Mouse (Mus musculus) intestine, embryonic 14.5 days (tissue): ENCODE results near the gene Trit1. TPM values are rescaled to one million over a fixed set of nuclear protein-coding genes. Genes with fewer than 3 reads are reported as not detected.
A peak's percentile ranks its signal among the peaks of the same experiment; 100 is the strongest.

Experiments used
- ATAC-seq: fragments of 200-750 bp; cut with Nextera tagmentation; replicated peaks from 2 replicates; pipeline ENCODE4 v1.8.0; 2017; ENCODE audit warnings: low read depth, moderate number of reproducible peaks, moderate TSS enrichment, moderate library complexity; ENCODE audit not compliant: low FRiP score, low TSS enrichment
- DNase-seq: peaks from one replicate; pipeline ENCODE4 v3.0.0-alpha.2; 2018; ENCODE audit warnings: low spot score
- H3K27ac ChIP-seq: fragments of 300-500 bp; sonication (generic); 2 replicates; pipeline ENCODE4 v1.5.1; 2014; ENCODE audit warnings: low read depth, mild to moderate bottlenecking, control low read depth
- H3K27me3 ChIP-seq: fragments of 300-500 bp; sonication (generic); replicated peaks from 2 replicates; pipeline ENCODE4 v1.6.1; 2014; ENCODE audit warnings: low read length, control low read depth; ENCODE audit not compliant: control insufficient read depth, insufficient read depth
- H3K36me3 ChIP-seq: fragments of 300-500 bp; sonication (generic); 2 replicates; pipeline ENCODE4 v1.6.1; 2014; ENCODE audit warnings: low read length, control low read depth; ENCODE audit not compliant: control insufficient read depth, insufficient read depth
- H3K4me1 ChIP-seq: fragments of 300-500 bp; sonication (generic); replicated peaks from 2 replicates; pipeline ENCODE4 v1.6.1; 2014; ENCODE audit warnings: low read length, control low read depth, mixed read lengths; ENCODE audit not compliant: control insufficient read depth, insufficient read depth
- H3K4me2 ChIP-seq: fragments of 300-500 bp; sonication (generic); 2 replicates; pipeline ENCODE4 v1.6.1; 2014; ENCODE audit warnings: low read length
- H3K4me3 ChIP-seq: fragments of 300-500 bp; sonication (generic); 2 replicates; pipeline ENCODE4 v1.5.1; 2014; ENCODE audit warnings: low read depth, low read length, control low read depth, mixed read lengths
- H3K9ac ChIP-seq: fragments of 300-500 bp; sonication (generic); 2 replicates; pipeline ENCODE4 v1.6.1; 2014; ENCODE audit warnings: mild to moderate bottlenecking, low read length
- H3K9me3 ChIP-seq: fragments of 300-500 bp; sonication (generic); 2 replicates; pipeline ENCODE4 v1.6.1; 2016; ENCODE audit warnings: low read length, control low read depth; ENCODE audit not compliant: control insufficient read depth
- WGBS: fragments of 180-500 bp; shearing (Covaris S2); extraction: QIAGEN DNeasy Blood & Tissue Kit; methylation state at CpG from one replicate; pipeline ENCODE4 v1.1.7; 2014; 5-methylcytosine and 5-hydroxymethylcytosine counted together
- polyA plus RNA-seq: library from polyadenylated mRNA; unstranded; fragments of >200 nt; fragmentation: Nextera tagmentation; extraction: Ambion mirVana; gene quantifications from 2 replicates; pipeline ENCODE4 v1.2.1, GENCODE M21; 2014

The Trit1 gene
- polyA plus RNA-seq, 1 experiment from 2014 or later, result 18.0 TPM

DNA sequence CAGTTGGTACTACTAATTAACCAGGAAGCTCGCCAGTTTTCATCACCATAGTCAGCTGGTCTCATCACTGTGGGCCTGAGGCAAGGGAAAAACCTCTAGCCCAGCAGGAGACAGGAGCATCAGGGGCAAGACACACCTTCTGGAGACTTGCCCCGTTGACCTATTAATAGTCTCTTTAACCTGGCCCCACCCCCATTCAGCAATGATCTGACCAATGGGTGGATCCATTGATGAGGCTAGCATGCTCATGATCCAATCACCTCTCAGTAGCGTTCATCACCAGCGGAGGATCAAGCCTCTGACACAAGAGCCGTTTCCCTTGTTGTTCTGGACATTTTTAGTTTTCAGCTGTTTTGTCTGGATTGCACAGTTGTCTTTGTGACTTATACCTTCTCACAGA, 76.2 kb downstream of the Trit1 start:
- ATAC-seq (peak; percentile 1; the same call in 1 of the 2 replicates), DNase-seq (no peak)
- Histone ChIP-seq H3K36me3 (no peaks in the 10 kb centered on the region), H3K27ac (no peak overlapping the region; the same call in 1 of the 2 replicates), H3K4me2 (no peak overlapping the region; the same call in 1 of the 2 replicates), H3K9ac (no peak overlapping the region), H3K4me1 (0 out of 2 replicates have a peak, but pooled peaks cover 4% of the 10 kb centered on the region), H3K4me3 (no peak overlapping the region), H3K9me3 (no peaks in the 10 kb centered on the region), H3K27me3 (no peaks in the 10 kb centered on the region)
- WGBS, result 71% methylated on average over 5 of the region's 5 CpGs

DNA sequence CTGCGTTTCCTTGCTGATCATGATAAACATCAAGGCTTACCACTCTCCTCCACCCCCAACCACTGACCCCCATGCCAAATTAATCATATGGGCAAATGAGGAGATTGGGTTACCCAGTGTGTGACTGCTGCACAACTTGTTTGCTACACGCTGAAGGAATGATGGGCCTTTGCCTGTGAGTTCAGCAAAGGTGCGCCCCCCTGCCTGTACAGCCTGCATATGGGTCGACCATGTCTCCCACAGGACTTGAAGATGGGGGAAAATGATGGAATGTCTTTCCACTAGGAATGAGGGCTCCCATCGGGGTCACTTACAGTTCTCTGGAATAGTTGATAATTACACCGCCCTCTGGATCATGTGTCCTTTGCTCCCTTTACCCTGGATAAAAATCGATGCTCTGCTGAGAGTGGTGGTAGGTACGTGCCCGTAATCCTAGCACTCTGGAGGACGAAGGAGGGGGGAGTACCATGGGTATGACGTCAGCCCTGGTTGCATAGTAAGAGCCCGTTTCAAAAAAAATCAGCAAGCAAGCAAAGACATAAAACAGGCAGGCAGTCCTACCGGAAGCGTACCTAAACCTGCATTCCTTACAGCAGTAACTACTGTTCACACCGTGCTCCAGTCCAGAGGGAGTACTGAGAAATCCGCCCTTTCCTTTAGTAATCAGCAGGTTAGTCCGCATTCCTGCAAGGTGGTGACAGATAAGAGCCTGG, 76.8 kb downstream of the Trit1 start:
- Histone ChIP-seq H3K4me1 (0 out of 2 replicates have a peak, but pooled peaks cover 4% of the 10 kb centered on the region), H3K27ac (peak overlapping the region; percentile 43; the same call in 1 of the 2 replicates), H3K4me2 (peak overlapping the region; percentile 38), H3K36me3 (no peaks in the 10 kb centered on the region), H3K9me3 (no peaks in the 10 kb centered on the region), H3K9ac (no peak overlapping the region), H3K27me3 (no peaks in the 10 kb centered on the region), H3K4me3 (peak overlapping the region; percentile 10; the same call in 1 of the 2 replicates)
- DNase-seq (peak; percentile 70), ATAC-seq (peak; percentile 89)
- 34% methylated on average over 17 of the region's 17 CpGs for WGBS

- H3K9ac ChIP-seq, result no peak overlapping the region
- H3K9me3 ChIP-seq, result no peaks in the 10 kb centered on the region
- H3K4me1 ChIP-seq, result 0 out of 2 replicates have a peak, but pooled peaks cover 4% of the 10 kb centered on the region
- H3K27me3 ChIP-seq, result no peaks in the 10 kb centered on the region
- no peak overlapping the region for H3K27ac ChIP-seq
- no peaks in the 10 kb centered on the region for H3K36me3 ChIP-seq
- no peak overlapping the region for H3K4me3 ChIP-seq
- 46% methylated on average over 8 of the region's 9 CpGs for WGBS
- no peak overlapping the region; the same call in 1 of the 2 replicates for H3K4me2 ChIP-seq
- ATAC-seq (0 out of 2 replicates have a peak, but pooled peaks have one; percentile 13), DNase-seq (no peak)
These were observed 77.5 kb downstream of the Trit1 start for GRCm38 (mm10) chr4:123093869-123094268.

Other genes with a start within 250 kb of the Trit1 start
- 72.6 and 79.0 TPM in 2 replicates for gene Ppt1, start 180.4 kb upstream of the Trit1 start, polyA plus RNA-seq
- gene Cap1, start 130.5 kb upstream of the Trit1 start, polyA plus RNA-seq, result 77.9 and 82.8 TPM in 2 replicates
- gene Mfsd2a, start 55.4 kb upstream of the Trit1 start, polyA plus RNA-seq, result 2.1 TPM in 2 replicates
- gene Mycl, start 20.9 kb upstream of the Trit1 start, polyA plus RNA-seq, result 14.0 and 15.1 TPM in 2 replicates
- gene Bmp8b, start 88.6 kb downstream of the Trit1 start, polyA plus RNA-seq, result 0.35 and 0.63 TPM in 2 replicates
- gene Oxct2b, start 99.7 kb downstream of the Trit1 start, polyA plus RNA-seq, result 0.15 TPM in 1 of 2 replicates, not detected in the other
- 111 and 112 TPM in 2 replicates for gene Ppie, start 123.4 kb downstream of the Trit1 start, polyA plus RNA-seq
- gene Hpcal4, start 166.6 kb downstream of the Trit1 start, polyA plus RNA-seq, result 7.5 and 7.8 TPM in 2 replicates
- gene Nt5c1a, start 184.9 kb downstream of the Trit1 start, polyA plus RNA-seq, result not detected in 2 replicates
- 16.0 and 16.8 TPM in 2 replicates for gene Heyl, start 217.0 kb downstream of the Trit1 start, polyA plus RNA-seq
- gene Pabpc4, start 245.8 kb downstream of the Trit1 start, polyA plus RNA-seq, result 72.1 and 72.2 TPM in 2 replicates